Mouse (Mus musculus) liver, postnatal 0 days (tissue): ENCODE measurements around the gene Hes3.

ENCODE experiments used
- CTCF ChIP-seq: sonication (generic); IDR thresholded peaks from 2 replicates; pipeline ENCODE4 v1.5.1; 2016; ENCODE audit warnings: antibody characterized with exemption, low read depth
- EP300 ChIP-seq: IDR thresholded peaks from 2 replicates; pipeline ENCODE4 v1.6.1; 2016; ENCODE audit warnings: antibody characterized with exemption, low read depth, mild to moderate bottlenecking

- TF ChIP-seq CTCF (no peak), EP300 (no peak)
These were observed 9.9 kb downstream of the Hes3 start for GRCm38 (mm10) chr4:152281601-152282000.
